Mouse (Mus musculus) spleen, postnatal 36 days (tissue): ENCODE results near the gene Sbk1.

Source experiments
- DNase-seq, 2 experiments: peaks; one replicate each; pipeline ENCODE4 v3.0.0; 2022; ENCODE audit warnings: low spot score in 2 of 2, mixed read lengths in 1 of 2

Gene Sbk1

GRCm38 (mm10) chr7:126338906-126339305 is 66.5 kb downstream of the Sbk1 start:
- DNase-seq = no peak

- DNase-seq = no peak
Observed at GRCm38 (mm10) chr7:126339521-126339971, 67.1 kb downstream of the Sbk1 start.

GRCm38 (mm10) chr7:126340206-126340618 is 67.8 kb downstream of the Sbk1 start:
- DNase-seq = no peak

- DNase-seq = no peak
Observed at GRCm38 (mm10) chr7:126340896-126341295, 68.5 kb downstream of the Sbk1 start.
